Mouse (Mus musculus): Measurements from ENCODE around the gene Comt. TPM values are rescaled to one million over a fixed set of nuclear protein-coding genes. Genes with fewer than 3 reads are reported as not detected.

Gene Comt
- total and polyA plus RNA-seq, 3 experiments: 36.7 to 51.1 (median 47.5) TPM

DNA sequence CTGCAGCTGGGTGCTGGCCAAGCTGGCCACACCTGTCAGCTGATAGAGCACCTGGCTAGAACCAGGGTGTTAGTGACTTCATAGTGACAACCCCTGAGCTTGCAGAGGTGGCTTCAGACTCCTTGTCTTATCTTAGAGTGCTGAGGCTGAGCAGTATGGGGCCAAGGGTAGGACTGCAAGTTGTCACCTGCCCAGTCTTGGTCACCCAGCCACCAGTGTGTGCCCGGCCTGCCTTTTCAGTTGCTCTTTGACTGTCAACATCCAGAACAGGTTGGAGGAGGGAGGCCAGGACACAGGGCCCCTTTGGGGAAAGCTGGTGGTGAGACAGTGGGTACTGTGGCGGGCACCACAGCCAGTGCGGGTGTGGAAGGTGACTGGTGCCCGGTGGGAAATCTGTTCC is 22.4 kb upstream of the Comt start:
- no peak for ATAC-seq (ENCODE audit: extremely low read depth, insufficient number of reproducible peaks, low FRiP score, poor library complexity, severe bottlenecking)
- Histone ChIP-seq H3K36me3 (replicated peaks) (peaks cover 94% of the 10 kb centered on the region), H3K4me3 (ENCODE audit: low read depth, low read length) (no peak overlapping the region), H3K9me3 (replicated peaks) (no peaks in the 10 kb centered on the region), H3K4me1 (ENCODE audit: insufficient read depth, low read depth, low read length) (peaks cover 9% of the 10 kb centered on the region), H3K27me3 (ENCODE audit: insufficient read depth, low read length) (no peaks in the 10 kb centered on the region)
- DNase-seq (ENCODE audit: low spot score): no peak
- TF ChIP-seq GATA2 (IDR thresholded peaks at IDR 0.05; ENCODE audit: borderline replicate concordance, low read depth, low read length) (no peak), POLR2AphosphoS5 (IDR thresholded peaks at IDR 0.05; ENCODE audit: insufficient replicate concordance, low read depth, low read length) (no peak), TAL1 (conservative IDR thresholded peaks at IDR 0.05; ENCODE audit: low read depth, low read length) (no peak), CTCF (IDR thresholded peaks at IDR 0.05; ENCODE audit: low read depth, low read length) (no peak), GATA1 (IDR thresholded peaks at IDR 0.05; ENCODE audit: borderline replicate concordance, low read length) (no peak)

DNA sequence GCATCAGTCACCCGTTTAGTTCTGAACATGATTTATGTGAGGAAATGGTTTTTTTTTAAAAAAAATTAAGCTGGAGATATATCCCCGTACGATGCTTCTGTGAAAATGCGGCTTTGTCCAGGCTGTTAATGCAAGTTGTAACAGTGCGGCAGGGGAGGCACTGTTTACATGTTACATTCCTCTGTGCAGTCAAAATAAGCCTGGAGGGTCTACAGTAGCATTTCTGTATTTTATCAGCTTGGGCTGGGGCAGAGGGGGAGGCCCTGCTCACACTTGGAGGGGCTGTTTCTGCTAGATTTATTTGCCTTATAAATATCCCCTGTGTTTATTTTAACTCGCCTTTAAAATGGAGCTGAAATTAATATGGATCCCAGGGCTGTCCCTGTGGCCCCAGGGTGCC is 21.5 kb upstream of the Comt start:
- no peaks in the 10 kb centered on the region for H3K27me3 ChIP-seq (ENCODE audit: insufficient read depth, low read length)
- peaks cover 94% of the 10 kb centered on the region for H3K36me3 ChIP-seq (replicated peaks)
- peaks cover 11% of the 10 kb centered on the region for H3K4me1 ChIP-seq (ENCODE audit: insufficient read depth, low read depth, low read length)
- H3K4me3 ChIP-seq (ENCODE audit: low read depth, low read length): no peak overlapping the region
- ATAC-seq (ENCODE audit: extremely low read depth, insufficient number of reproducible peaks, low FRiP score, poor library complexity, severe bottlenecking): no peak
- no peaks in the 10 kb centered on the region for H3K9me3 ChIP-seq (replicated peaks)
- TF ChIP-seq GATA1 (IDR thresholded peaks at IDR 0.05; ENCODE audit: borderline replicate concordance, low read length) (no peak), GATA2 (IDR thresholded peaks at IDR 0.05; ENCODE audit: borderline replicate concordance, low read depth, low read length) (no peak), POLR2AphosphoS5 (IDR thresholded peaks at IDR 0.05; ENCODE audit: insufficient replicate concordance, low read depth, low read length) (no peak), CTCF (IDR thresholded peaks at IDR 0.05; ENCODE audit: low read depth, low read length) (no peak), TAL1 (conservative IDR thresholded peaks at IDR 0.05; ENCODE audit: low read depth, low read length) (no peak)
- no peak for DNase-seq (ENCODE audit: low spot score)

DNA sequence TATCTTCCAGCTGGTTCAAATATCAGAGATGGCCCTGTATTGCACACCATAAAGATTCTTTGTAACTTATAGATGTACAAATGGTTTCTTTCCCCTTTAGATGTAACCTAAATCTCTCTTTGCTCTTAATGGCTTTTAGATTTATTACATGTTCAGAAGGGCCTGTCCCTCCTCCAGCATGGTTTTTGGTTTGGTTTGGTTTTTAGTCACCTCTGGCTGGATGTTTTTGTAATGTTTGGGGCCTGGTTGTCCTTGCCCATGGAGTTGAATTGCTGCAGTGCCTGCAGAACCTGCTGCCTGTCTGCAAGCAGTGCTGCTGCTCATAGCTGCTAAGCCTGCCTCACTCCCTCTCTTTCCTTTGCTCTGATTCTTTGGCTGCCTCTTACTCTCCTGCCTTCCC is 20.6 kb upstream of the Comt start:
- no peak for TF ChIP-seq CTCF (IDR thresholded peaks at IDR 0.05; ENCODE audit: low read depth, low read length)
- Histone ChIP-seq H3K36me3 (replicated peaks) (peaks cover 94% of the 10 kb centered on the region), H3K9me3 (replicated peaks) (no peaks in the 10 kb centered on the region), H3K4me3 (ENCODE audit: low read depth, low read length) (no peak overlapping the region), H3K4me1 (ENCODE audit: insufficient read depth, low read depth, low read length) (peaks cover 11% of the 10 kb centered on the region), H3K27me3 (ENCODE audit: insufficient read depth, low read length) (no peaks in the 10 kb centered on the region)
- ATAC-seq (ENCODE audit: extremely low read depth, insufficient number of reproducible peaks, low FRiP score, poor library complexity, severe bottlenecking) (no peak), DNase-seq (ENCODE audit: low spot score) (no peak)

DNA sequence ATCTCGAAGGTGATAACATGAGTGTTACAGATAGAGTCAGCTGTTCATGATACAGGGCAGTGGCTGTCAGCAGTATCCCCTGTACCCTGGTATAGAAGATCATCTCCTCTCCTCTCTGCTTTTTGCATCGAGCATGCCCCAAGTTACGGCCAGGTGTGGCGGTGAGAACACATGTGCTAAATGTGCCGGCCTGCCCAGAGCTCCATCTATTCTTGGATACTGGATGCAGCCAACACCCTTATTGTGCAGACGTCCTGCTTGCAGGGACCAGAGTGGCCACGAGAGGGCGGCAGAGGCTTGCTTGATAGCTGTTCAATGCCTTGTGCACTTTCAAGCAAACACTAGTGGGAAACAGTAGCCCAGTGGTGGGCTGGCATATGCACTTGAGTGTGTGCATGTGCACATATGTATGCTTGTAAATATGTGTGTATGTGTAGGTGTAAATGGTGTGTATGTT is 16.8 kb upstream of the Comt start:
- peaks cover 88% of the 10 kb centered on the region for H3K36me3 ChIP-seq (replicated peaks)
- DNase-seq (ENCODE audit: low spot score): peak; percentile 62
- no peaks in the 10 kb centered on the region for H3K27me3 ChIP-seq (ENCODE audit: insufficient read depth, low read length)
- H3K9me3 ChIP-seq (replicated peaks): no peaks in the 10 kb centered on the region
- no peak overlapping the region for H3K4me3 ChIP-seq (ENCODE audit: low read depth, low read length)
- no peak; the same call in 1 of the 2 replicates for ATAC-seq (ENCODE audit: extremely low read depth, insufficient number of reproducible peaks, low FRiP score, poor library complexity, severe bottlenecking)
- peak; percentile 100 for TF ChIP-seq CTCF (IDR thresholded peaks at IDR 0.05; ENCODE audit: low read depth, low read length)
- TF ChIP-seq GATA2 (IDR thresholded peaks at IDR 0.05; ENCODE audit: borderline replicate concordance, low read depth, low read length): no peak
- 0 out of 2 replicates have a peak, but pooled peaks cover 2% of the 10 kb centered on the region for H3K4me1 ChIP-seq (ENCODE audit: insufficient read depth, low read depth, low read length)

DNA sequence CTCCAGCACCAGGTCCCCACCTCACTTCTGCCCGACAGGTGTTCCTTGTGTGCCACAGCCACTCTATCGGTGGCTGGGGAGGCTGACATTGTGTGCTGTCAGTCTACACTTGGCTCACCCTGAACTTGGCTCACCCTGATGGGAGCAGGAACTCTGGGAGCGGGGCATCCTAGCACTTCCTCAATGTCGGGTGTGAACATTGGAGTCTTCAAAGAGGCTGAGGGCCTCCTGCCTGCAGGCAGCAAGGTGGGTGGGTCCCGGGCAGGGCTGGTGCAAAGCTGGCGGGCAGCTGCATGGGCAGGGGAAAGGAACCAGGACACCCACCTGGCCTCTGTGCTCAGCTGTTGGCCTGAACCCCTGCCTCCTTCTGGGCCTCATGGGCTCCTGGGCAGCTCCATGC is 9.5 kb upstream of the Comt start:
- ATAC-seq (ENCODE audit: extremely low read depth, insufficient number of reproducible peaks, low FRiP score, poor library complexity, severe bottlenecking) (no peak), DNase-seq (ENCODE audit: low spot score) (no peak)
- Histone ChIP-seq H3K4me1 (ENCODE audit: insufficient read depth, low read depth, low read length) (peaks cover 17% of the 10 kb centered on the region), H3K27me3 (ENCODE audit: insufficient read depth, low read length) (no peaks in the 10 kb centered on the region), H3K36me3 (replicated peaks) (peaks cover 76% of the 10 kb centered on the region), H3K4me3 (ENCODE audit: low read depth, low read length) (no peak overlapping the region), H3K9me3 (replicated peaks) (no peaks in the 10 kb centered on the region)
- TF ChIP-seq GATA1 (IDR thresholded peaks at IDR 0.05; ENCODE audit: borderline replicate concordance, low read length): no peak
- no peak for TF ChIP-seq GATA2 (IDR thresholded peaks at IDR 0.05; ENCODE audit: borderline replicate concordance, low read depth, low read length)
- no peak for TF ChIP-seq TAL1 (conservative IDR thresholded peaks at IDR 0.05; ENCODE audit: low read depth, low read length)
- no peak for TF ChIP-seq CTCF (IDR thresholded peaks at IDR 0.05; ENCODE audit: low read depth, low read length)
- no peak for TF ChIP-seq POLR2AphosphoS5 (IDR thresholded peaks at IDR 0.05; ENCODE audit: insufficient replicate concordance, low read depth, low read length)

DNA sequence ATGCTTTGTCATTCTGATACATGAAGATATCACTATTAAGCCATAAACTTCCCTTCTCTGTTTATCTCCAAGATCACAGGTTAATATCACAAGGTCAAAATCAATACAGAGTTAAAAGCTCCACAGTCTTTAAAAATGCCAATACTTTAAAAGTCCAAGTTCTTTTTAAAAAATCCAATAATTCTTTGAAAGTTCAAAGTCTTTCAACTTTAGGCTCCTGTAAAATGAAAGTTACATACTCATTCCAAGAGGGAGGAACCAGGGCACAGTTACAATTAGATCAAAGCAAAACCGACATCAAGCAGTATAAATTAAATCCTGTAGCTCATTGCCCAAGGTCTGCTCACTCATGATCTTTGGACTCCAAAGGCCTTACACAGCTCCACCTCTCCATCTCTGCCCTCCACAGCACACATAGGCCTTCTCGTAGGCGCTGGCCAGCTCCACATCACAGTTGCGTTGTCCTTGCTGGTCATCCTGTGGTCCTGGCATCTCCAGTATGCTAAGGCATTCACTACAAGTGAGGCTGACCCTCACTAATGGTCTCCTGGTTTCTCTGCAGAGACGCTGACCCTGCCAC is 6.8 kb upstream of the Comt start:
- Histone ChIP-seq H3K36me3 (replicated peaks) (peaks cover 70% of the 10 kb centered on the region), H3K27me3 (ENCODE audit: insufficient read depth, low read length) (no peaks in the 10 kb centered on the region), H3K4me1 (ENCODE audit: insufficient read depth, low read depth, low read length) (peaks cover 44% of the 10 kb centered on the region), H3K4me3 (ENCODE audit: low read depth, low read length) (no peak overlapping the region), H3K9me3 (replicated peaks) (no peaks in the 10 kb centered on the region)
- no peak for TF ChIP-seq CTCF (IDR thresholded peaks at IDR 0.05; ENCODE audit: low read depth, low read length)
- no peak for TF ChIP-seq GATA2 (IDR thresholded peaks at IDR 0.05; ENCODE audit: borderline replicate concordance, low read depth, low read length)
- TF ChIP-seq GATA1 (IDR thresholded peaks at IDR 0.05; ENCODE audit: borderline replicate concordance, low read length): no peak
- TF ChIP-seq TAL1 (conservative IDR thresholded peaks at IDR 0.05; ENCODE audit: low read depth, low read length): no peak
- no peak for TF ChIP-seq POLR2AphosphoS5 (IDR thresholded peaks at IDR 0.05; ENCODE audit: insufficient replicate concordance, low read depth, low read length)
- DNase-seq (ENCODE audit: low spot score) (no peak), ATAC-seq (ENCODE audit: extremely low read depth, insufficient number of reproducible peaks, low FRiP score, poor library complexity, severe bottlenecking) (no peak)
